Mouse (Mus musculus) adrenal gland, postnatal 0 days (tissue): ENCODE data around the gene Dnajc28. TPM values are rescaled to one million over a fixed set of nuclear protein-coding genes. Genes with fewer than 3 reads are reported as not detected.

ENCODE experiments used
- polyA plus RNA-seq: library from polyadenylated mRNA; unstranded; fragments of >200 nt; fragmentation: Nextera tagmentation; extraction: Ambion mirVana; gene quantifications from 2 replicates; pipeline ENCODE4 v1.2.1, GENCODE M21; 2015

The Dnajc28 gene
- polyA plus RNA-seq: 4.3 and 6.6 TPM in 2 replicates

GRCm38 (mm10) chr16:91618511-91619501, at the start of gene Dnajc28:
Gene Dnajc28 (minus strand): TSS chr16:91619026.

GRCm38 (mm10) chr16:91647461-91648219, 28.8 kb upstream of the Dnajc28 start, which contains the start of gene Son:
Gene Son (plus strand): TSS chr16:91647506.

GRCm38 (mm10) chr16:91646681-91647419, 28.0 kb upstream of the Dnajc28 start, which contains the start of gene Gart:
Gene Gart (minus strand): TSS chr16:91646952.

GRCm38 (mm10) chr16:91597672-91598010, 21.2 kb downstream of the Dnajc28 start, which contains the start of gene Tmem50b:
Gene Tmem50b (minus strand): TSS chr16:91597800.

Other genes starting within 250 kb of the Dnajc28 start
- gene Ifnar2, start 246.2 kb downstream of the Dnajc28 start, polyA plus RNA-seq: 91.8 and 148 TPM in 2 replicates
- 1.1 TPM in 1 of 2 replicates, not detected in the other for gene Gm21970, start 227.3 kb downstream of the Dnajc28 start, polyA plus RNA-seq
- 88.6 and 188 TPM in 2 replicates for gene Il10rb, start 212.9 kb downstream of the Dnajc28 start, polyA plus RNA-seq
- gene Ifnar1, start 133.8 kb downstream of the Dnajc28 start, polyA plus RNA-seq: 34.7 and 40.5 TPM in 2 replicates
- 69.3 and 76.2 TPM in 2 replicates for gene Ifngr2, start 72.0 kb downstream of the Dnajc28 start, polyA plus RNA-seq
- gene Tmem50b, start 21.2 kb downstream of the Dnajc28 start, polyA plus RNA-seq: 33.7 and 40.5 TPM in 2 replicates
- gene Gart, start 27.9 kb upstream of the Dnajc28 start, polyA plus RNA-seq: 30.8 and 52.8 TPM in 2 replicates
- 65.5 and 87.0 TPM in 2 replicates for gene Son, start 28.5 kb upstream of the Dnajc28 start, polyA plus RNA-seq
- 5.1 and 9.6 TPM in 2 replicates for gene Donson, start 69.7 kb upstream of the Dnajc28 start, polyA plus RNA-seq
- gene Cryzl1, start 109.9 kb upstream of the Dnajc28 start, polyA plus RNA-seq: 75.8 and 85.3 TPM in 2 replicates
- gene Itsn1, start 110.3 kb upstream of the Dnajc28 start, polyA plus RNA-seq: 12.1 and 14.4 TPM in 2 replicates